Mouse (Mus musculus): ENCODE measurements around the gene Pnpla3. TPM values are rescaled to one million over a fixed set of nuclear protein-coding genes. Genes with fewer than 3 reads are reported as not detected.

The Pnpla3 gene
- total and polyA plus RNA-seq, 2 experiments = 2.6 to 10.6 TPM

DNA sequence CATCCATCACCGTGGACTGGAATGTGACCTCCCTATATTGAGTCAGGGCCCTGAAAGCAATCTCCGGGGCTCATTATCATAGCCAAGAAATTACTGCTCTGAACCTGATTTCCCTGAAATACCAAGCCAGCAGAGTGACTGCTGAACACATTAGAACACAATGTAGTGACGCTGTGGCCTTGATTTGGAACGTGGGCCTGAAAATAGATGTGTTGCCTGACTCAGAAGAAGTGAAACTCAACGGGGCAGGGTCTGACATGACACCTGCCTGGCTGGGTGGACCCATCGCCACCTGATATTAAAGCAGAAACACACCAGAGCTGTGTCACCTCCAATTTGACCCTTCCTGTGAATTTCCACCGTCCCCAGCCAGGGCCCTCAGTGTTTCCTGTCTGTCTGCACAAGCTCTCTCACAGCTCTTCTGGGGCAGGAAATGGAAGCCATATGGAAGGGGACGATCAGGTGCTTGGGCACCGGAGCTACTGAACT, 51.2 kb downstream of the Pnpla3 start:
- Histone ChIP-seq H3K79me2 (ENCODE audit: control insufficient read depth, insufficient read depth, low read length) (no peaks in the 10 kb centered on the region), H3K27ac (replicated peaks; ENCODE audit: insufficient read depth, low read depth, low read length) (0 out of 2 replicates have a peak overlapping the region, but pooled peaks have one; percentile 23), H3K4me1 (ENCODE audit: control insufficient read depth, insufficient read depth, low read length) (peaks cover 12% of the 10 kb centered on the region), H3K36me3 (ENCODE audit: control insufficient read depth, insufficient read depth, low read length) (peaks cover 4% of the 10 kb centered on the region; the same call in 1 of the 2 replicates), H3K27me3 (ENCODE audit: control insufficient read depth, insufficient read depth, low read length) (no peaks in the 10 kb centered on the region), H3K9ac (ENCODE audit: low read depth, low read length) (no peak overlapping the region), H3K4me3 (ENCODE audit: insufficient read depth, low read depth, low read length) (no peak overlapping the region)
- WGBS = 55% methylated on average over 9 of the region's 9 CpGs
- TF ChIP-seq POLR2A (IDR thresholded peaks at IDR 0.05; ENCODE audit: extremely low read depth, insufficient read depth, low read length) (no peak), CTCF (IDR thresholded peaks at IDR 0.05; ENCODE audit: low read depth, low read length) (no peak)
- no peak for DNase-seq (ENCODE audit: extremely low read depth, low read depth, low spot score)

DNA sequence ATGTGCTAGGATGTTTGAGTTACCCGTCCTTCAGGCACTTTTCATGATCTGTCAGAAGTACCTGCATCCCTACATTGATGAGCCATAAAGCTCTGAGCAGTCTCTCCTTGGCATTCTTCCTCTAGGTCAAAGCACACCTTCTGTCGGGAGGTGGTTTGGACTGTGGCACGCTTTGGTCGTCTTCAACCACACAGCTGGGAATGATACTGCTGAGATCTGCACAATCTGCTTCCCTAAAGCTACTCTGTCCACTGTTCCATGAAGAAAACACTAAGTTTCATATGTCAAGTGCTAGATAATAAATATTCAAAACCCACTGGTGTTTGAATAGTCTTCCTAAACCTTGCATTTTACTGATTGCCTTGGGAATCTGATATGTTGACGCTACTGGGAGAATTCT, 53.9 kb downstream of the Pnpla3 start:
- H3K4me1 ChIP-seq (ENCODE audit: control insufficient read depth, insufficient read depth, low read length) = peaks cover 4% of the 10 kb centered on the region
- H3K79me2 ChIP-seq (ENCODE audit: control insufficient read depth, insufficient read depth, low read length) = no peaks in the 10 kb centered on the region
- H3K27ac ChIP-seq (replicated peaks; ENCODE audit: insufficient read depth, low read depth, low read length) = no peak overlapping the region
- no peak overlapping the region for H3K9ac ChIP-seq (ENCODE audit: low read depth, low read length)
- no peak for DNase-seq (ENCODE audit: extremely low read depth, low read depth, low spot score)
- 74% methylated on average over 5 of the region's 5 CpGs for WGBS
- H3K36me3 ChIP-seq (ENCODE audit: control insufficient read depth, insufficient read depth, low read length) = no peaks in the 10 kb centered on the region
- H3K27me3 ChIP-seq (ENCODE audit: control insufficient read depth, insufficient read depth, low read length) = no peaks in the 10 kb centered on the region
- TF ChIP-seq CTCF (IDR thresholded peaks at IDR 0.05; ENCODE audit: low read depth, low read length) (no peak), POLR2A (IDR thresholded peaks at IDR 0.05; ENCODE audit: extremely low read depth, insufficient read depth, low read length) (no peak)
- H3K4me3 ChIP-seq (ENCODE audit: insufficient read depth, low read depth, low read length) = no peak overlapping the region

DNA sequence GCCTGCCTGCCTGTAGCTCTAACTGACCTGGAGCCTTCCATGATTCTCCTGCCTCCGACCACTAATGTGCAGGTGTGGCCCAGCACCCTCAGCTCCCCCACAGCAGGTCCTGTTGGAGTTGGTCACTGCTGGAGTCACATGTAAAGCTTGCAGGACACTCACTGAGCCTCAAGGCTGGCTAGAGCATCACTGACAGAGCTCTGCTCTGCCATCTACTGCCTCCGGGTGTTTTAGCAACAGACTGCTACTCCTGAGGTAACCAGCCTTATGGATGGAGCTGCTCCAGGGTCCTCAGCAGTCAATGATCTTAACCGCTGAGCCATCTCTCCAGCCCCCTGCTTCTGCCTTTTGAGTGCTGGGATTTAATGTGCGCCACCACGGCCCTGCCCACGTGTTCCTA, 55.8 kb downstream of the Pnpla3 start:
- Histone ChIP-seq H3K27ac (replicated peaks; ENCODE audit: insufficient read depth, low read depth, low read length) (no peak overlapping the region), H3K79me2 (ENCODE audit: control insufficient read depth, insufficient read depth, low read length) (no peaks in the 10 kb centered on the region), H3K4me3 (ENCODE audit: insufficient read depth, low read depth, low read length) (no peak overlapping the region), H3K4me1 (ENCODE audit: control insufficient read depth, insufficient read depth, low read length) (no peaks in the 10 kb centered on the region), H3K9ac (ENCODE audit: low read depth, low read length) (no peak overlapping the region), H3K27me3 (ENCODE audit: control insufficient read depth, insufficient read depth, low read length) (no peaks in the 10 kb centered on the region), H3K36me3 (ENCODE audit: control insufficient read depth, insufficient read depth, low read length) (no peaks in the 10 kb centered on the region)
- no peak for DNase-seq (ENCODE audit: extremely low read depth, low read depth, low spot score)
- 62% methylated on average over 6 of the region's 6 CpGs for WGBS
- TF ChIP-seq CTCF (IDR thresholded peaks at IDR 0.05; ENCODE audit: low read depth, low read length) = no peak
- no peak for TF ChIP-seq POLR2A (IDR thresholded peaks at IDR 0.05; ENCODE audit: extremely low read depth, insufficient read depth, low read length)

DNA sequence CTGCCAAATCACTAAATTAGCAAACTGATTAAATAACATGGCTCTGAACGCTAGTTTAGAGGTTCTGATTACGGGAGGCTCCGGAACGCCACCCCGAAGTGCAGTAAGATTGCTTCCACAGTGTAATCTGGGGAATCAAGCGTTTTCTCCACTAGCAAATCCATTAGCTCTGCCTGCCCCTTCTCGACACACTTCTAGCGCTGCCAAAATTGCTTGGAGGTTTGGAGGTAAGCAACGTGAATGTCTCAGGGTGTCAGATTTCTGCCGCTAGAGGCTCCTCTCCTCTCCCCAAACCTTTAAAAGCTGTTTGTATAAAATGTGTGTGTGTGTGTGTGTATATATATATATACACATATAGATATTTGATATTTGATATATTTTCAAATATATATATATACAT, 57.1 kb downstream of the Pnpla3 start:
- DNase-seq (ENCODE audit: extremely low read depth, low read depth, low spot score) = no peak
- no peak overlapping the region for H3K9ac ChIP-seq (ENCODE audit: low read depth, low read length)
- H3K36me3 ChIP-seq (ENCODE audit: control insufficient read depth, insufficient read depth, low read length) = no peaks in the 10 kb centered on the region
- no peak overlapping the region for H3K27ac ChIP-seq (replicated peaks; ENCODE audit: insufficient read depth, low read depth, low read length)
- no peaks in the 10 kb centered on the region for H3K79me2 ChIP-seq (ENCODE audit: control insufficient read depth, insufficient read depth, low read length)
- TF ChIP-seq CTCF (IDR thresholded peaks at IDR 0.05; ENCODE audit: low read depth, low read length) (no peak), POLR2A (IDR thresholded peaks at IDR 0.05; ENCODE audit: extremely low read depth, insufficient read depth, low read length) (no peak)
- H3K4me1 ChIP-seq (ENCODE audit: control insufficient read depth, insufficient read depth, low read length) = no peaks in the 10 kb centered on the region
- no peaks in the 10 kb centered on the region for H3K27me3 ChIP-seq (ENCODE audit: control insufficient read depth, insufficient read depth, low read length)
- 54% methylated on average over 10 of the region's 10 CpGs for WGBS
- H3K4me3 ChIP-seq (ENCODE audit: insufficient read depth, low read depth, low read length) = no peak overlapping the region

DNA sequence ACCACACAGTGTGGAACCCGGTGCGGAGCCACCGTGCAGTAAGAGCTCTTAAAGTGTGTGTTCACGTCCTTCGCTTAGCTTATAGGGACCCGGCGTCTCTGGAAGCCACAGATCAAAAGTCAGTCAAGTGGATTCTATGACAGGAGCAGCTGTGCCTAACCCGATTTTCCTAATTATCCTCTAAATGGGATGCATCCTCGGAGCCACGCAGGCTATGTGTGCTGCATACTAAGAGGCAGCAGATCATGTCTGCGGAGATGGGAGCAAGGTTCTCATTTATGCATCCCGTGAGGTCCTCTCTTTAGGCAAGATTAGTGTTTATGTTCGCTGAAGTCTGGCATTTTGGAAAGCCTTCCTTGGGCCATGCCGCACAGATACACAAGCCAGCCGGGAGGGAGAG, 59.3 kb downstream of the Pnpla3 start:
- no peak for DNase-seq (ENCODE audit: extremely low read depth, low read depth, low spot score)
- Histone ChIP-seq H3K27me3 (ENCODE audit: control insufficient read depth, insufficient read depth, low read length) (no peaks in the 10 kb centered on the region), H3K27ac (replicated peaks; ENCODE audit: insufficient read depth, low read depth, low read length) (no peak overlapping the region), H3K36me3 (ENCODE audit: control insufficient read depth, insufficient read depth, low read length) (no peaks in the 10 kb centered on the region), H3K79me2 (ENCODE audit: control insufficient read depth, insufficient read depth, low read length) (no peaks in the 10 kb centered on the region), H3K4me1 (ENCODE audit: control insufficient read depth, insufficient read depth, low read length) (no peaks in the 10 kb centered on the region), H3K4me3 (ENCODE audit: insufficient read depth, low read depth, low read length) (no peak overlapping the region), H3K9ac (ENCODE audit: low read depth, low read length) (no peak overlapping the region)
- 92% methylated on average over 15 of the region's 15 CpGs for WGBS
- TF ChIP-seq CTCF (IDR thresholded peaks at IDR 0.05; ENCODE audit: low read depth, low read length) = no peak
- no peak for TF ChIP-seq POLR2A (IDR thresholded peaks at IDR 0.05; ENCODE audit: extremely low read depth, insufficient read depth, low read length)

DNA sequence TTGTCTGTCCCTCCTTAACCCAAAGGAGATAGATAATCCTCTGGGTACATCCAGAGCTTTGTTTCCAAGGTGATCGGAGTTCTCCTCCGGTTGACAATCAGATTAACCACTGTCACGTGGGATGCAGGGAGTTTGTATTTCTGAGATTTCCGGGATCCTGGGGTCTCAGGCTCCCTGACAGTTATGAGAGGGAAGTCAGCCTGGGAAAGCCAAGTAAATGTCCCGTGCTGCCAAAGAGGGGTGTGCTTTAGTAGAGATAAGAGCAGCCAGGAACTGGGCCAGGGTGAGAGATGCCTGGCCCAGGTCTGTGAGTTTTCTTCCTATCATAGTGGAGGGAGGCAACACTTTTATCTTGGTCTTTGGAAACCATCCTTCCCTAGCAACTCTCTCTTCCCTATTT, 63.0 kb downstream of the Pnpla3 start:
- no peak overlapping the region for H3K9ac ChIP-seq (ENCODE audit: low read depth, low read length)
- DNase-seq (ENCODE audit: extremely low read depth, low read depth, low spot score) = no peak
- H3K4me3 ChIP-seq (ENCODE audit: insufficient read depth, low read depth, low read length) = no peak overlapping the region
- no peaks in the 10 kb centered on the region for H3K36me3 ChIP-seq (ENCODE audit: control insufficient read depth, insufficient read depth, low read length)
- H3K27me3 ChIP-seq (ENCODE audit: control insufficient read depth, insufficient read depth, low read length) = no peaks in the 10 kb centered on the region
- H3K4me1 ChIP-seq (ENCODE audit: control insufficient read depth, insufficient read depth, low read length) = 0 out of 2 replicates have a peak, but pooled peaks cover 3% of the 10 kb centered on the region
- no peaks in the 10 kb centered on the region for H3K79me2 ChIP-seq (ENCODE audit: control insufficient read depth, insufficient read depth, low read length)
- TF ChIP-seq POLR2A (IDR thresholded peaks at IDR 0.05; ENCODE audit: extremely low read depth, insufficient read depth, low read length) (no peak), CTCF (IDR thresholded peaks at IDR 0.05; ENCODE audit: low read depth, low read length) (no peak)
- 33% methylated on average over 5 of the region's 5 CpGs for WGBS
- no peak overlapping the region for H3K27ac ChIP-seq (replicated peaks; ENCODE audit: insufficient read depth, low read depth, low read length)

All from liver, adult 2 months (tissue).